In the genomic region with DNA sequence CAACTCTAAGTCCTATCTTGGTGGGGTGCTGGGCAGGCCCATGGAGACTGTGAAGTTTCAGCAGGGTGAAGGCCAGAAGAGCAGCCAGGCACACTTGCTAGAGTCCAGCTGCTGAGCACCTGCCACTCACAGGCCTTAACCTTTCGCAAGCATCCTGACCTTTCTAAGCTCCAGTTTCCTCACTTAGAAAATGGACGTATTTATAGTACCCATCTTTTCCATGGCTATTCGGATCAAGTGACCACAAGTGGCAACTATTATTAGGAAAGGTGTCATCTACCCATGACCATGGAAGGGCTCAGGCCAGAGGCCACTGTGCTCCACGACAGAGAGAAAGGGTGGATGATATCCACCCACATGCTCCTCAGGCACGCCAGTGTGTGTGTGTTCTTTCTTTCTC, we compare ENCODE assay signal across 20 mouse cellular contexts. TPM values are rescaled to one million over a fixed set of nuclear protein-coding genes. Genes with fewer than 3 reads are reported as not detected.
DNase-seq lines count a peak whose midpoint lies in the region; ATAC-seq and TF ChIP-seq lines count a peak whose summit lies in the region.
"Had no signal": no experiment of that assay in that cellular context is flagged by ENCODE, and none has a peak within 500 bp of the region (broad histone marks: within the 10 kb centered on the region; RNA-seq: fewer than 3 reads in every experiment).

No protein-coding gene starts in this region.

- peak; percentile 82 for TF ChIP-seq EP300 in heart, adult 2 months (IDR thresholded peaks at IDR 0.05; ENCODE audit: insufficient read depth, low read depth, low read length)

- H3K79me2 ChIP-seq in heart, adult 2 months (replicated peaks; ENCODE audit: control insufficient read depth, insufficient read depth, low read length) = no peaks in the 10 kb centered on the region

- peak in 1 of 2 experiments; percentile 69 for DNase-seq in heart, adult 2 months
- DNase-seq in heart, postnatal 14 days = no peak
- peak; percentile 69 for DNase-seq in heart, adult 8-10 months (ENCODE audit: low spot score)
- peak; percentile 93 for DNase-seq in skeletal muscle tissue, adult 2 months (ENCODE audit: low read depth, low spot score)
- DNase-seq in layer of hippocampus, adult 8-10 months (ENCODE audit: low spot score in 2 of 2) = no peak
- DNase-seq: B cell, adult 2 months; cerebellum, adult 18-20 months; cerebellum, postnatal 25 days; lung, adult 2 months; lung, postnatal 36 days; right cerebral cortex, postnatal 4 days had no signal

- H3K27ac ChIP-seq in heart, adult 2 months = peak overlapping the region; percentile 86
- peak overlapping the region; percentile 35 for H3K27ac ChIP-seq in heart, embryonic 15.5 days
- H3K27ac ChIP-seq in forebrain, embryonic 15.5 days (replicated peaks) = no peak overlapping the region
- H3K27ac ChIP-seq: liver, embryonic 12.5 days; midbrain, embryonic 15.5 days; stomach, postnatal 0 days had no signal

- 57% methylated on average over 5 of the region's 5 CpGs for WGBS in heart, adult 2 months
- WGBS in heart, embryonic 15.5 days = 42% methylated on average over 5 of the region's 5 CpGs
- WGBS in forebrain, embryonic 15.5 days = 88% methylated on average over 5 of the region's 5 CpGs

- peaks cover 5% of the 10 kb centered on the region; the same call in 1 of the 2 replicates for H3K36me3 ChIP-seq in heart, adult 2 months (ENCODE audit: control insufficient read depth, insufficient read depth, low read length)
- peaks cover 68% of the 10 kb centered on the region for H3K36me3 ChIP-seq in heart, embryonic 15.5 days
- H3K36me3 ChIP-seq in forebrain, embryonic 15.5 days = peaks cover 80% of the 10 kb centered on the region

- intact Hi-C loops in heart, adult 2 months (cut with DNase I) = loop anchor here (5.0 kb wide), 1 partner anchor 141 kb away; the partner anchor contains the start of genes Lzic and Nmnat1
- intact Hi-C loops in heart, postnatal 14 days (cut with DNase I) = no loop called here

- H3K4me1 ChIP-seq in heart, adult 2 months (ENCODE audit: control insufficient read depth, insufficient read depth, low read length) = peaks cover 4% of the 10 kb centered on the region; the same call in 1 of the 2 replicates
- peaks cover 22% of the 10 kb centered on the region for H3K4me1 ChIP-seq in heart, embryonic 15.5 days (replicated peaks)
- H3K4me1 ChIP-seq in forebrain, embryonic 15.5 days = no peaks in the 10 kb centered on the region
- H3K4me1 ChIP-seq: midbrain, embryonic 15.5 days had no signal

- no peaks in the 10 kb centered on the region for H3K27me3 ChIP-seq in heart, adult 2 months (ENCODE audit: control insufficient read depth, insufficient read depth, low read length)
- no peaks in the 10 kb centered on the region for H3K27me3 ChIP-seq in heart, embryonic 15.5 days
- no peaks in the 10 kb centered on the region for H3K27me3 ChIP-seq in forebrain, embryonic 15.5 days
- H3K27me3 ChIP-seq: liver, embryonic 12.5 days; midbrain, embryonic 15.5 days had no signal

- no peak overlapping the region for H3K4me2 ChIP-seq in heart, embryonic 15.5 days
- H3K4me2 ChIP-seq in forebrain, embryonic 15.5 days (replicated peaks) = no peak overlapping the region
- H3K4me2 ChIP-seq: liver, embryonic 12.5 days; midbrain, embryonic 15.5 days had no signal

- no peak overlapping the region for H3K4me3 ChIP-seq in heart, adult 2 months
- no peak overlapping the region for H3K4me3 ChIP-seq in heart, embryonic 15.5 days
- no peak overlapping the region for H3K4me3 ChIP-seq in forebrain, embryonic 15.5 days
- H3K4me3 ChIP-seq: liver, embryonic 12.5 days; midbrain, embryonic 15.5 days had no signal

- ATAC-seq in heart, embryonic 15.5 days (replicated peaks; ENCODE audit: insufficient number of reproducible peaks, insufficient read depth, low FRiP score, low read depth) = peak; percentile 32
- ATAC-seq in forebrain, embryonic 15.5 days (replicated peaks) = no peak
- no peak for ATAC-seq in CD4-positive, CD25-positive, alpha-beta regulatory T cell, adult 4 months
- ATAC-seq: forebrain, embryonic 14.5 days; hindbrain, embryonic 16.5 days; intestine, postnatal 0 days; liver, embryonic 12.5 days; midbrain, embryonic 15.5 days had no signal

- H3K9me3 ChIP-seq in heart, embryonic 15.5 days (replicated peaks) = no peaks in the 10 kb centered on the region
- H3K9me3 ChIP-seq in forebrain, embryonic 15.5 days = no peaks in the 10 kb centered on the region
- H3K9me3 ChIP-seq: liver, embryonic 12.5 days; midbrain, embryonic 15.5 days had no signal

- TF ChIP-seq CTCF in heart, adult 2 months (IDR thresholded peaks at IDR 0.05) = no peak

- 0 out of 2 replicates have a peak, but pooled peaks have one; percentile 16 for TF ChIP-seq POLR2A in heart, adult 2 months (IDR thresholded peaks at IDR 0.05; ENCODE audit: insufficient read depth, low read depth, low read length)

- no peak overlapping the region for H3K9ac ChIP-seq in heart, adult 2 months (ENCODE audit: low read depth, low read length)
- no peak overlapping the region for H3K9ac ChIP-seq in heart, embryonic 15.5 days
- no peak overlapping the region for H3K9ac ChIP-seq in forebrain, embryonic 15.5 days (replicated peaks)
- H3K9ac ChIP-seq: liver, embryonic 12.5 days; midbrain, embryonic 15.5 days had no signal

RNA-seq across cellular contexts. Expression of gene Kif1b, which starts 38.4 kb away (rescaled TPM):
- total RNA-seq in heart, adult 2 months (2021) = 100 to 1,000 TPM; 154 to 186 TPM
- 41.6 and 79.2 TPM in 2 replicates for polyA plus RNA-seq in heart, adult 2 months (2012; rRNA removed)
- total RNA-seq in heart, postnatal 14 days (2021) = 100 to 1,000 TPM; 134 to 138 TPM
- 100 to 1,000 TPM; 159 to 211 (median 191) TPM for total RNA-seq in heart, adult 8-10 months (2022)
- 39.4 and 42.8 TPM in 2 replicates for polyA plus RNA-seq in heart, embryonic 15.5 days (2015; fragmentation: Nextera tagmentation; extraction: Ambion mirVana)
- total RNA-seq in layer of hippocampus, adult 8-10 months (2022) = 100 to 1,000 TPM; 401 to 453 (median 422) TPM
- 135 and 141 TPM in 2 replicates for polyA plus RNA-seq in forebrain, embryonic 15.5 days (2015; fragmentation: Nextera tagmentation; extraction: Ambion mirVana)
- 10 to 100 TPM; 11.9 to 15.0 TPM for polyA plus RNA-seq in CD4-positive, CD25-positive, alpha-beta regulatory T cell, adult 4 months (2017; shearing (Covaris generic))

Comparison
In these comparisons a context has a peak if more than half of its experiments do, and no peak if none do; other contexts are left out.
1. DNase-seq: peak in heart, adult 8-10 months (single experiment) and skeletal muscle tissue, adult 2 months (single experiment); none in heart, postnatal 14 days (0 of 2) and layer of hippocampus, adult 8-10 months (0 of 2).